Mouse (Mus musculus) limb, embryonic 15.5 days (tissue): ENCODE measurements at regions not wholly inside any gene's neighbourhood (a gene's known extent, or its start where the extent isn't known, plus 50 kb on each side); places are given as distances from the start of the nearest gene placed in this dataset.
"Not testable (repeated sequence)": the region's sequence is repeated elsewhere in the genome, so short reads cannot be mapped to it uniquely, and the experiment has no call there.

Source experiments
- ATAC-seq: fragments of 200-750 bp; cut with Nextera tagmentation; 2 replicates; pipeline ENCODE4 v1.8.0; 2017; ENCODE audit warnings: low read depth, moderate TSS enrichment; ENCODE audit not compliant: insufficient number of reproducible peaks, low FRiP score, low TSS enrichment
- H3K27ac ChIP-seq: fragments of 300-500 bp; sonication (generic); 2 replicates; pipeline ENCODE4 v1.5.1; 2015; ENCODE audit warnings: moderate library complexity, mild to moderate bottlenecking, inconsistent platforms
- H3K27me3 ChIP-seq: fragments of 300-500 bp; sonication (generic); 2 replicates; pipeline ENCODE4 v1.6.1; 2015; ENCODE audit warnings: inconsistent platforms
- H3K36me3 ChIP-seq: fragments of 300-500 bp; sonication (generic); 2 replicates; pipeline ENCODE4 v1.6.1; 2015; ENCODE audit warnings: inconsistent platforms
- H3K4me1 ChIP-seq: fragments of 300-500 bp; sonication (generic); 2 replicates; pipeline ENCODE4 v1.6.1; 2015; ENCODE audit warnings: inconsistent platforms
- H3K4me2 ChIP-seq: fragments of 300-500 bp; sonication (generic); 2 replicates; pipeline ENCODE4 v1.6.1; 2015; ENCODE audit warnings: mild to moderate bottlenecking, inconsistent platforms
- H3K4me3 ChIP-seq: fragments of 300-500 bp; sonication (generic); 2 replicates; pipeline ENCODE4 v1.5.1; 2015; ENCODE audit warnings: mild to moderate bottlenecking, inconsistent platforms
- H3K9ac ChIP-seq: fragments of 300-500 bp; sonication (generic); 2 replicates; pipeline ENCODE4 v1.6.1; 2015; ENCODE audit warnings: inconsistent platforms
- H3K9me3 ChIP-seq: fragments of 300-500 bp; sonication (generic); 2 replicates; pipeline ENCODE4 v1.6.1; 2016; ENCODE audit warnings: inconsistent platforms
- WGBS: fragments of 180-500 bp; shearing (Covaris S2); methylation state at CpG from one replicate; pipeline ENCODE4 v1.1.7; 2015; 5-methylcytosine and 5-hydroxymethylcytosine counted together

GRCm38 (mm10) chr19:19945247-19945646 lies 445.5 kb downstream of the Anxa1 start:
- Histone ChIP-seq H3K27me3 (no peaks in the 10 kb centered on the region), H3K4me3 (no peak overlapping the region), H3K4me2 (no peak overlapping the region), H3K36me3 (no peaks in the 10 kb centered on the region), H3K27ac (no peak overlapping the region), H3K4me1 (no peaks in the 10 kb centered on the region), H3K9me3 (no peaks in the 10 kb centered on the region), H3K9ac (no peak overlapping the region)
- ATAC-seq: no peak
- WGBS: 84% methylated on average over 1 of the region's 1 CpGs

GRCm38 (mm10) chr19:19942697-19943096 lies 448.0 kb downstream of the Anxa1 start:
- H3K9ac ChIP-seq: no peak overlapping the region
- H3K4me3 ChIP-seq: no peak overlapping the region
- no peaks in the 10 kb centered on the region for H3K9me3 ChIP-seq
- ATAC-seq: no peak
- no peaks in the 10 kb centered on the region for H3K4me1 ChIP-seq
- WGBS: 49% methylated on average over 3 of the region's 3 CpGs
- H3K27ac ChIP-seq: no peak overlapping the region
- H3K27me3 ChIP-seq: no peaks in the 10 kb centered on the region
- H3K4me2 ChIP-seq: no peak overlapping the region
- H3K36me3 ChIP-seq: no peaks in the 10 kb centered on the region

DNA sequence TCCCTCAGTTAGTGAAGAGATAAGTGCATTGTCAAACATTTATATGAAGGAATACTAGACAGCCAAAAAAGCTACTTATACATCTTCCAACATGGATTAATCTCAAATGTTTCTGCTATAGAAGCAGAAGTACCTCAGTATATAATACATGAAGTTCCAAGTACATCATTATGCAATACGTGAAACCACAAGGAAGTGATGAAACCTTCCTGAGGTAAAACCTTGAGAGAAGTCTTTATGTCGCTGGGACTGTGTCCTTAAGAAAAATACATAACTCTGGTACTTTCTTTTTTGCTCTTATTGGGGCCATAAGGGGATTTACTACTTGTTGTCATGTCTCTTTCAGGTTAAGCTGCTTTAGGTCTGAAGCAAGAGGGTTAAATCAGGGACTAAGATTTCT lies 469.6 kb downstream of the Anxa1 start:
- no peaks in the 10 kb centered on the region for H3K4me1 ChIP-seq
- 81% methylated on average over 2 of the region's 2 CpGs for WGBS
- no peak overlapping the region for H3K4me3 ChIP-seq
- no peak overlapping the region for H3K27ac ChIP-seq
- H3K27me3 ChIP-seq: no peaks in the 10 kb centered on the region
- no peak overlapping the region for H3K9ac ChIP-seq
- no peak overlapping the region for H3K4me2 ChIP-seq
- no peak for ATAC-seq
- H3K9me3 ChIP-seq: no peaks in the 10 kb centered on the region
- no peaks in the 10 kb centered on the region for H3K36me3 ChIP-seq

GRCm38 (mm10) chr19:19885933-19886710 lies 504.6 kb downstream of the Anxa1 start:
- H3K27me3 ChIP-seq: no peaks in the 10 kb centered on the region
- H3K36me3 ChIP-seq: no peaks in the 10 kb centered on the region
- ATAC-seq: no peak

DNA sequence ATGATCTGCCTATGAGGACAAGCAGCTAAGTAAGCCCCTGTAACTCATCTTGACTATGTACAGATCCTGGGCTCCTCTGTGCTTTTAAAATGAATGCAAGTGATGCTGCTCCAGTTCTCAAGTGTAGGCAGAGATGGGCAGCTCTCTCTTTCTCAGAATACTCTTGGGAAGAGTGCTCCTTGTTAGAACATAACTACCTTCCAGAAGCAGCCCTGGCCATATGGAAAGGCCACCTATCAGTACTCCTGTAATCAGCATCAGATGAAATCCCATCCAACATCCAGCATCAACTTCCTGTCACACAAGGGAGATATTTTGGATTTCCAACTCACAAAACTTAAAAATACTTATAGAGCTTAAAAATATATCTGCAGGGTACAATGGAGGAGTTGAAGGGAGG lies 509.8 kb downstream of the Anxa1 start:
- Histone ChIP-seq H3K9ac (no peak overlapping the region), H3K27ac (no peak overlapping the region), H3K4me1 (no peaks in the 10 kb centered on the region), H3K27me3 (no peaks in the 10 kb centered on the region), H3K4me2 (no peak overlapping the region), H3K4me3 (no peak overlapping the region), H3K9me3 (no peaks in the 10 kb centered on the region), H3K36me3 (no peaks in the 10 kb centered on the region)
- ATAC-seq: no peak

More at GRCm38 (mm10) chr19:19885933-19886710, 504.6 kb downstream of the Anxa1 start:
- H3K4me2 ChIP-seq: no peak overlapping the region
- H3K4me3 ChIP-seq: no peak overlapping the region
- H3K27ac ChIP-seq: no peak overlapping the region
- H3K9me3 ChIP-seq: no peaks in the 10 kb centered on the region
- WGBS: 81% methylated on average over 8 of the region's 8 CpGs
- H3K4me1 ChIP-seq: no peaks in the 10 kb centered on the region
- no peak overlapping the region for H3K9ac ChIP-seq

DNA sequence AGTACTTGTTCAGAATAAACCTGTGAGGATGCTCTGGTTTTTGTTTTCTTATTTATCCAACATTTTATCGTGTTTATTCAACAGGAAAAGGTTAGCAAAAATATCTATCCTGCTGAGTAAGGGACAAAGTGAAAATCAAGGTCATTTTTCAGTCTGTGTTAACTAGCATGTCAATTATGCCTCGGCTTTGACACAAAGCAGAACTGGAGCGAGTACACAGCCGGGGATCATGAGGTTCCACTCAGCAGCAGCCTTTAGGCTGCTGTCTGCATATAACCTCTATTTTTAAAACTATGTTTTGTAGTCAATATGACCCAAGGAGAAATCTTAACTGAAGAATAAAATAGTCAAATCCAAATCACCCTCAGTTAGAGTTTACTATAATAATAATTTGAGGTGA lies 542.6 kb downstream of the Anxa1 start:
- H3K9ac ChIP-seq: no peak overlapping the region
- H3K4me2 ChIP-seq: no peak overlapping the region
- WGBS: 70% methylated on average over 4 of the region's 4 CpGs
- no peak overlapping the region for H3K27ac ChIP-seq
- H3K27me3 ChIP-seq: no peaks in the 10 kb centered on the region
- ATAC-seq: no peak
- no peaks in the 10 kb centered on the region for H3K36me3 ChIP-seq
- H3K4me3 ChIP-seq: no peak overlapping the region
- H3K9me3 ChIP-seq: no peaks in the 10 kb centered on the region
- no peaks in the 10 kb centered on the region for H3K4me1 ChIP-seq

DNA sequence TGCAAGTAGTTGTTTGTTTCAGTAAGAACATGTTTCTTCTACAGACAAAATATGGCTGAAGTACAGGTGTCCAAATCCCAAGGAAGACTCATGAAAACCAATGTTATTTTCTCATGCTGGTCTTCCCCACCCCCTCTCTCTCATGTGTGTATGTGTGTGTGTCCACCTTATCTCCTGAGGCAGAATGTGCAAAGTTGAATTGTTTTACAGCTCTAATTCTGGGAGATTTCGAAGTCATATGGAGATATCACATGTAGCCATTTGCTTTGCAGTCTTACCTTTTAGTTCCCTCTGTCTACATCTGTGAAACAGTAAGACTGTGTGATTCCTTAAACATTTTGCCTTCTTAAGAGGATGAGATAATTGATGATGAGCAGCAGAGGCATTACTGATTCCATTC lies 582.8 kb downstream of the Anxa1 start:
- no peak for ATAC-seq
- H3K27ac ChIP-seq: no peak overlapping the region
- no peak overlapping the region for H3K4me2 ChIP-seq
- H3K9me3 ChIP-seq: no peaks in the 10 kb centered on the region
- WGBS: 67% methylated on average over 1 of the region's 1 CpGs
- no peak overlapping the region for H3K9ac ChIP-seq
- no peaks in the 10 kb centered on the region for H3K4me1 ChIP-seq
- H3K36me3 ChIP-seq: no peaks in the 10 kb centered on the region
- H3K4me3 ChIP-seq: no peak overlapping the region
- no peaks in the 10 kb centered on the region for H3K27me3 ChIP-seq

GRCm38 (mm10) chr19:19793835-19794234 lies 596.9 kb downstream of the Anxa1 start:
- H3K36me3 ChIP-seq: no peaks in the 10 kb centered on the region
- H3K27ac ChIP-seq: no peak overlapping the region
- H3K4me2 ChIP-seq: no peak overlapping the region
- H3K27me3 ChIP-seq: no peaks in the 10 kb centered on the region
- no peaks in the 10 kb centered on the region for H3K9me3 ChIP-seq
- ATAC-seq: no peak
- no peak overlapping the region for H3K4me3 ChIP-seq
- no peak overlapping the region for H3K9ac ChIP-seq
- WGBS: 87% methylated on average over 2 of the region's 2 CpGs
- H3K4me1 ChIP-seq: no peaks in the 10 kb centered on the region

DNA sequence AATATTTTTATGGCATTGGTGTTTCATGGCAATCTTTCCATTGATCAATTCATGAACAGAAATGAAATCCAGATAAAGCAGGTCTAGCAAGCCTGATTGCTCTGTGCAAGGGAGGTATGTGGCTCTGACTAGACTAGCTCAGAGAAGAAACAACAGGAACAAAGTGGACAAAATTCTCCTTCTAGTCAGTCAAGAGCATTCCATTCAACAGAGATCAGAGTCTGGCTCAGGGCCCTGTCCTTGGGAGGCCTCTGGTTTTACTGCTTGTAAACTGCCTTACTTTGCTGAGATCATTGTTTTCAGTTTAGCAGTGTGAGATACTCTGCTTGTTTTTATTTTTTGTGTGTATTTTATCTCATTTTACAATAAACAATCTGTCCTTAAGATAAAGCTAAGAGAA lies 607.2 kb downstream of the Anxa1 start:
- no peaks in the 10 kb centered on the region for H3K27me3 ChIP-seq
- H3K9me3 ChIP-seq: no peaks in the 10 kb centered on the region
- H3K4me1 ChIP-seq: no peaks in the 10 kb centered on the region
- no peak overlapping the region for H3K4me3 ChIP-seq
- H3K4me2 ChIP-seq: no peak overlapping the region
- no peak overlapping the region for H3K9ac ChIP-seq
- H3K36me3 ChIP-seq: no peaks in the 10 kb centered on the region
- H3K27ac ChIP-seq: no peak overlapping the region
- no peak for ATAC-seq

GRCm38 (mm10) chr19:19777891-19778290 lies 612.9 kb downstream of the Anxa1 start:
- H3K9ac ChIP-seq: no peak overlapping the region
- no peaks in the 10 kb centered on the region for H3K9me3 ChIP-seq
- H3K4me2 ChIP-seq: no peak overlapping the region
- no peaks in the 10 kb centered on the region for H3K27me3 ChIP-seq
- H3K4me1 ChIP-seq: no peaks in the 10 kb centered on the region
- no peak overlapping the region for H3K27ac ChIP-seq
- H3K4me3 ChIP-seq: no peak overlapping the region
- WGBS: 32% methylated on average over 4 of the region's 4 CpGs
- no peak for ATAC-seq
- H3K36me3 ChIP-seq: no peaks in the 10 kb centered on the region

DNA sequence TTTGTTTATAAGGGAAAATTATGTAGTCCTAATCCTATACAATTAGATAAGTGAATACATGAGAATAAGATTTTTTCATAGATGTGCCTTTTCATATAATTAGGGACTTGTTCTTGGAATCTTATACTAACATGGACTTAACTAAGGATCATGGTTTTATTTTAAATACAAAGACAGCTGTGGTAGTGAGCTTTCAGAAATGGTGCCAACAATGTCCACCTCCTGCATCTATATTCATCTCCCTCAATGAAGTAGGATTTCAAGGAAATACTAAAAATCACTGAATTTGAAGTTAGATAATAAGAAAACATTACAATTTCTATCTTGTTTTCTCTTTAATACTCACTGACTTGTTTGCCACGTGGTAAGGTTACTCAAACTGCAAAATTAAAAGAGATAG lies 619.8 kb downstream of the Anxa1 start:
- Histone ChIP-seq H3K9ac (no peak overlapping the region), H3K4me1 (no peaks in the 10 kb centered on the region), H3K27ac (no peak overlapping the region), H3K9me3 (no peaks in the 10 kb centered on the region), H3K27me3 (no peaks in the 10 kb centered on the region), H3K4me2 (no peak overlapping the region), H3K36me3 (no peaks in the 10 kb centered on the region), H3K4me3 (no peak overlapping the region)
- 45% methylated on average over 1 of the region's 1 CpGs for WGBS
- ATAC-seq: no peak

- not testable (repeated sequence) for H3K36me3 ChIP-seq, H3K9ac ChIP-seq, ATAC-seq, H3K27me3 ChIP-seq, H3K4me3 ChIP-seq, H3K4me1 ChIP-seq, H3K9me3 ChIP-seq, H3K4me2 ChIP-seq, H3K27ac ChIP-seq
- WGBS: 87% methylated on average over 3 of the region's 3 CpGs
Observed at GRCm38 (mm10) chr19:19750069-19750599, 639.1 kb upstream of the Rorb start.
